Mouse (Mus musculus): ENCODE measurements at regions not wholly inside any gene's neighbourhood (a gene's known extent, or its start where the extent isn't known, plus 50 kb on each side); places are given as distances from the start of the nearest gene placed in this dataset.

DNA sequence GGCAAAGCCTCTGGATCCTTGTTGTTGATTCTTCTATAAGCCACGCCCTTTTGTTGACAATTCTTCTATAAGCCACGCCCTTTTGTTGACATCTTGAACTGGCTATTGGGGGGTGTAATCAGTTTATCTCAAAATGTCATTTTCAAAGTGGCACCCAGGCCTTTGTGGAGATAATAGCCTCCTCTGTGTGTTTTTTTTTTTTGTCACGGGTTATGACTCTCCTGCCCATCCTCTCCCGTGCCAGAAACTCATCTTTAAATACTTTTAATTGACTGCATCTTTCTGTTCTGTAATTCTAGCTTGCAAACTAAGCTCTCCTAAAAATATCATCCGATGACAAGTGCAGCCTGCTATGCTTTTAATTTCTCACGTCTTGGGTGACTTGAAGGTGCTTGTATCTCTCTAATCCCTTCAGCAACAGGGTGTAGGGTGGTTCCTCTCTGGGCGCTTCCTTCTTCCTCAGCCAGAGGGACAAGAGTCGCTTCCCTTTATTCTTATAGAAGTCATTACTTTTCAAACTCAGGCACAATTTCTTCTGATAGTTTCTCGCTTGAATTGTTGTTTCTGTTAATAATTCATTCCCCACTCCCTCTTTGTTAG lies 77.0 kb upstream of the Slc38a2 start:
- TF ChIP-seq GABPA (IDR thresholded peaks at IDR 0.05; ENCODE audit: insufficient replicate concordance, low read depth, low read length) (no peak), JUND (conservative IDR thresholded peaks at IDR 0.05; ENCODE audit: low read depth, low read length) (no peak), ZKSCAN1 (IDR thresholded peaks at IDR 0.05; ENCODE audit: borderline replicate concordance, low read depth, low read length) (no peak), HCFC1 (IDR thresholded peaks at IDR 0.05; ENCODE audit: low read depth, low read length) (no peak), KAT2A (IDR thresholded peaks at IDR 0.05; ENCODE audit: insufficient replicate concordance, low read length) (no peak), POLR2A (IDR thresholded peaks at IDR 0.05; ENCODE audit: low read depth, low read length) (no peak), MAFK (IDR thresholded peaks at IDR 0.05; ENCODE audit: insufficient replicate concordance, low read length) (no peak), NRF1 (IDR thresholded peaks at IDR 0.05; ENCODE audit: low read depth, low read length) (no peak), POLR2AphosphoS2 (IDR thresholded peaks at IDR 0.05; ENCODE audit: low read depth, low read length) (no peak), TBP (conservative IDR thresholded peaks at IDR 0.05; ENCODE audit: low read depth, low read length) (no peak), ZNF384 (IDR thresholded peaks at IDR 0.05; ENCODE audit: low read depth, low read length) (no peak), CHD2 (IDR thresholded peaks at IDR 0.05; ENCODE audit: low read length) (no peak)
- dilution Hi-C loops (cut with MboI; ENCODE audit: extremely low pct_ligation_motif_present, extremely low pct_unique_long_range_greater_than_20kb, low sequenced_read_pairs) = no loop called here
- in situ Hi-C loops (cut with MboI; ENCODE audit: low pct_ligation_motif_present, low pct_unique_long_range_greater_than_20kb, low sequenced_read_pairs) = no loop called here
- Histone ChIP-seq H3K4me3 (replicated peaks in 1 of 3; ENCODE audit: low read depth in 2 of 3, low read length in 2 of 3, poor library complexity in 1 of 3) (no peak overlapping the region), H3K9ac (ENCODE audit: insufficient read depth, low read depth) (no peak overlapping the region), H3K9me3 (replicated peaks; ENCODE audit: low read length) (no peaks in the 10 kb centered on the region), H3K4me2 (ENCODE audit: insufficient read depth, low read depth, poor library complexity, severe bottlenecking) (no peak overlapping the region), H3K36me3 (replicated peaks in 1 of 2; ENCODE audit: control insufficient read depth in 1 of 2, insufficient read depth in 1 of 2, low read length in 1 of 2) (no peaks in the 10 kb centered on the region), H3K79me2 (replicated peaks; ENCODE audit: control insufficient read depth, extremely low read depth, insufficient read depth, poor library complexity, severe bottlenecking) (no peaks in the 10 kb centered on the region), H3K27me3 (replicated peaks) (no peaks in the 10 kb centered on the region), H3K27ac (ENCODE audit: insufficient read depth, low read depth) (no peak overlapping the region), H3K4me1 (ENCODE audit: control insufficient read depth in 1 of 2, insufficient read depth in 2 of 2) (peaks cover 0 to 8% of the 10 kb centered on the region in 2 experiments; a peak in 2 of 4 replicates)
- no peak for DNase-seq (ENCODE audit: extremely low read depth)

DNA sequence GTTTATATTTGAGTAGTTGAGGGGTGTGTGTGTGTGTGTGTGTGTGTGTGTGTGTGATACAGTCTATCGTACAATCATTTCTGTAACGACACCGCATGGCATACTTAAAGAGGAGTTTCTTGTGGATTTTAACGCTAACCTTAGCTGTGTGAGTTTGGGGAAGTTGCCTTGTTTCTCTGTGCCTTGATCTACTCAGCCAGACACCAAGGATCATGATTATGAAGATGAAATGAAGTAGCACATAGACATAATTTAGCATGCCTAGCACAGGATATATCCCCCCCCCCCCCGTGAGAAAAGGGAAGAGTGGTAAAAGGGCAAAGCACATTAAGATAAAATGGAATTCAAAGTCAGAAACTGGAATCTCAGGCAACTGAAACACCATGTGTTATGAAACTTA lies 75.6 kb upstream of the Slc38a2 start:
- H3K9ac ChIP-seq (ENCODE audit: insufficient read depth, low read depth) = no peak overlapping the region
- no peak for DNase-seq (ENCODE audit: extremely low read depth)
- H3K9me3 ChIP-seq (replicated peaks; ENCODE audit: low read length) = no peaks in the 10 kb centered on the region
- TF ChIP-seq SIN3A (IDR thresholded peaks at IDR 0.05; ENCODE audit: low read length) (no peak), EP300 (IDR thresholded peaks at IDR 0.05; ENCODE audit: low read length) (no peak), SMC3 (IDR thresholded peaks at IDR 0.05; ENCODE audit: low read depth, low read length) (no peak), ZC3H11A (IDR thresholded peaks at IDR 0.05; ENCODE audit: low read depth, low read length) (no peak), UBTF (IDR thresholded peaks at IDR 0.05; ENCODE audit: low read depth, low read length) (no peak), ZKSCAN1 (IDR thresholded peaks at IDR 0.05; ENCODE audit: borderline replicate concordance, low read depth, low read length) (no peak), MXI1 (IDR thresholded peaks at IDR 0.05; ENCODE audit: low read depth, low read length) (no peak)
- dilution Hi-C loops (cut with MboI; ENCODE audit: extremely low pct_ligation_motif_present, extremely low pct_unique_long_range_greater_than_20kb, low sequenced_read_pairs) (no loop called here), in situ Hi-C loops (cut with MboI; ENCODE audit: low pct_ligation_motif_present, low pct_unique_long_range_greater_than_20kb, low sequenced_read_pairs) (no loop called here)
- H3K27me3 ChIP-seq (replicated peaks) = no peaks in the 10 kb centered on the region
- no peaks in the 10 kb centered on the region for H3K79me2 ChIP-seq (replicated peaks; ENCODE audit: control insufficient read depth, extremely low read depth, insufficient read depth, poor library complexity, severe bottlenecking)
- H3K4me2 ChIP-seq (ENCODE audit: insufficient read depth, low read depth, poor library complexity, severe bottlenecking) = no peak overlapping the region
- H3K4me1 ChIP-seq (ENCODE audit: control insufficient read depth in 1 of 2, insufficient read depth in 2 of 2) = peaks cover 0 to 8% of the 10 kb centered on the region in 2 experiments; a peak in 2 of 4 replicates
- no peak overlapping the region for H3K27ac ChIP-seq (ENCODE audit: insufficient read depth, low read depth)
- H3K36me3 ChIP-seq (replicated peaks in 1 of 2; ENCODE audit: control insufficient read depth in 1 of 2, insufficient read depth in 1 of 2, low read length in 1 of 2) = no peaks in the 10 kb centered on the region
- no peak overlapping the region for H3K4me3 ChIP-seq (replicated peaks in 1 of 3; ENCODE audit: low read depth in 2 of 3, low read length in 2 of 3, poor library complexity in 1 of 3)
